Mouse (Mus musculus) naive thymus-derived CD4-positive, alpha-beta T cell, adult 5 months (primary cell): ENCODE results near the gene Ube2d2b. TPM values are rescaled to one million over a fixed set of nuclear protein-coding genes. Genes with fewer than 3 reads are reported as not detected.

Experiments
- polyA plus RNA-seq: library from polyadenylated mRNA; unstranded; fragments of 100-300 nt; shearing (Covaris generic); gene quantifications from one replicate; pipeline ENCODE4 v1.2.1, GENCODE M21; 2017

Ube2d2b gene
- not detected for polyA plus RNA-seq

GRCm38 (mm10) chr5:107829998-107830560, at the start of gene Ube2d2b:
Gene Ube2d2b (plus strand): TSS chr5:107830099.

GRCm38 (mm10) chr5:107874561-107875260, 44.8 kb downstream of the Ube2d2b start, which contains the start of gene Evi5:
Gene Evi5 (minus strand): TSS chr5:107875107.

Other genes with a start within 250 kb of the Ube2d2b start
- 24.5 TPM for gene Rpap2, start 232.7 kb upstream of the Ube2d2b start, polyA plus RNA-seq
- 13.1 TPM for gene Glmn, start 232.2 kb upstream of the Ube2d2b start, polyA plus RNA-seq
- gene Gfi1, start 104.1 kb upstream of the Ube2d2b start, polyA plus RNA-seq = 30.0 TPM
- 0.96 TPM for gene Evi5, start 45.0 kb downstream of the Ube2d2b start, polyA plus RNA-seq
- 43.5 TPM for gene Rpl5, start 70.4 kb downstream of the Ube2d2b start, polyA plus RNA-seq
- 77.7 TPM for gene Fam69a, start 157.0 kb downstream of the Ube2d2b start, polyA plus RNA-seq
- gene Mtf2, start 235.6 kb downstream of the Ube2d2b start, polyA plus RNA-seq = 93.1 TPM